Mouse (Mus musculus) ES-Bruce4 (cell line): ENCODE results near the gene Platr17.
"Not testable (repeated sequence)": the region's sequence is repeated elsewhere in the genome, so short reads cannot be mapped to it uniquely, and the experiment has no call there.

Source experiments
- CTCF ChIP-seq: IDR thresholded peaks from one replicate; pipeline ENCODE4 v1.8.1; 2011; ENCODE audit warnings: low read depth, low read length
- EP300 ChIP-seq: IDR thresholded peaks from 2 replicates; pipeline ENCODE4 v1.6.1; 2011; ENCODE audit warnings: low read depth, low read length; ENCODE audit not compliant: insufficient read depth
- POLR2A ChIP-seq: IDR thresholded peaks from one replicate; pipeline ENCODE4 v1.8.1; 2011; ENCODE audit warnings: low read length; ENCODE audit not compliant: insufficient read depth

DNA sequence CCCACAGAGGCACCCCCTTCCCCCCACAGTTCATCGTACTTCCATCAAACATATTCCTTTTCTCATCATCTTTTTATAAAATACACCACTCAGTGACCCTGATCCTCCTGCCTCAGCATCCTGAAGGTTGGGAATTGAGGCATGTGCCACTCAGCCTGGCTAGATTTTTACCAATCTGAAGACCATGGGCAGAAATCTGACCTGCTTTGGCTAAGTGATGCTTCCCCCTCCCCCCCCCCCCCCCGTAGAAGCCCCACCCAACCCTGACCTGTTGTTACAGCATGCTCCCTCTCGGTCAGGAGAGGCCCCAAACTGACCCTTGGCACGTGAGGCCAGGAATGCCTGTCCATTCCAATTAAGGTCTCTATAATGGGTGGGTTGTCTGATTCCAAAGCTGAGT is at the start of gene Platr17:
- TF ChIP-seq CTCF, EP300, POLR2A: not testable (repeated sequence)
